Mouse (Mus musculus) intestine, postnatal 0 days (tissue): ENCODE data around the gene Slco2a1. TPM values are rescaled to one million over a fixed set of nuclear protein-coding genes. Genes with fewer than 3 reads are reported as not detected.

Experiments
- ATAC-seq: fragments of 200-750 bp; cut with Nextera tagmentation; 2 replicates; pipeline ENCODE4 v1.8.0; 2017; ENCODE audit warnings: mild to moderate bottlenecking, moderate TSS enrichment, moderate library complexity
- H3K27ac ChIP-seq: fragments of 300-500 bp; sonication (generic); 2 replicates; pipeline ENCODE4 v1.5.1; 2014; ENCODE audit warnings: mild to moderate bottlenecking, low read depth, low read length, moderate library complexity
- H3K27me3 ChIP-seq: fragments of 300-500 bp; sonication (generic); replicated peaks from 2 replicates; pipeline ENCODE4 v1.6.1; 2014; ENCODE audit warnings: low read length, mixed read lengths; ENCODE audit not compliant: control insufficient read depth, insufficient read depth
- H3K36me3 ChIP-seq: fragments of 300-500 bp; sonication (generic); 2 replicates; pipeline ENCODE4 v1.6.1; 2014; ENCODE audit warnings: mild to moderate bottlenecking, moderate library complexity; ENCODE audit not compliant: control insufficient read depth, insufficient read depth
- H3K4me1 ChIP-seq: fragments of 300-500 bp; sonication (generic); replicated peaks from 2 replicates; pipeline ENCODE4 v1.6.1; 2014; ENCODE audit warnings: antibody characterized with exemption, low read length, mixed read lengths; ENCODE audit not compliant: control insufficient read depth, insufficient read depth
- H3K4me2 ChIP-seq: fragments of 300-500 bp; sonication (generic); replicated peaks from 2 replicates; pipeline ENCODE4 v1.6.1; 2014; ENCODE audit warnings: low read depth, mild to moderate bottlenecking, moderate library complexity
- H3K4me3 ChIP-seq: fragments of 300-500 bp; sonication (generic); 2 replicates; pipeline ENCODE4 v1.5.1; 2014; ENCODE audit warnings: low read depth, low read length
- H3K9ac ChIP-seq: fragments of 300-500 bp; sonication (generic); 2 replicates; pipeline ENCODE4 v1.6.1; 2014; ENCODE audit warnings: mild to moderate bottlenecking, low read depth, low read length
- H3K9me3 ChIP-seq: fragments of 300-500 bp; sonication (generic); 2 replicates; pipeline ENCODE4 v1.6.1; 2016; ENCODE audit warnings: mixed run types; ENCODE audit not compliant: control insufficient read depth
- CTCF ChIP-seq: sonication (generic); IDR thresholded peaks from 2 replicates; pipeline ENCODE4 v1.5.1; 2016; ENCODE audit warnings: low read depth, mild to moderate bottlenecking, control low read depth, antibody characterized with exemption, moderate library complexity
- WGBS: fragments of 180-500 bp; shearing (Covaris S2); extraction: QIAGEN DNeasy Blood & Tissue Kit; methylation state at CpG from one replicate; pipeline ENCODE4 v1.1.7; 2014; 5-methylcytosine and 5-hydroxymethylcytosine counted together
- polyA plus RNA-seq: library from polyadenylated mRNA; unstranded; fragments of >200 nt; fragmentation: Nextera tagmentation; extraction: Ambion mirVana; gene quantifications from 2 replicates; pipeline ENCODE4 v1.2.1, GENCODE M21; 2015

Gene Slco2a1
- polyA plus RNA-seq, 1 experiment from 2014 or later = 45.9 TPM

DNA sequence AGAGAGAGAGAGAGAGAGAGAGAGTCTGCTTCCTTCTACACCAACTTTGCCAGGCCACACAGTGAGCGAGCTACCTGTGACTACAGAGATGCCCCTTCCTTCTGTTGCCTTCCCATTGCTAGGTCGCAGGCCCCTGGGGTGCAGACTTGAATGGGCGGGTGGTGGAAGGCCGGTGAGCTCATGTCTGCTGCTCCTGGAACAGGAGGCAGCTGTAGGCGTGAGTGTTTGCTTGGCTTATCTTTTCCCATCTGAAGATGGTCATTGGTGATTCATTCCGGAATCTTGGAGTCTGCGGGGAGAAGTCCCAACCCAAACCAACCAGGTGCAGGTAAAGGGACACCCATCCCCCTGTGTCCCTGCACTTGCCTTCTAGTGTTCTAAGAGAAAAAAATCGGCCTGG lies 40.5 kb downstream of the Slco2a1 start:
- Histone ChIP-seq H3K4me3 (no peak overlapping the region), H3K9me3 (no peaks in the 10 kb centered on the region), H3K27ac (no peak overlapping the region), H3K4me2 (no peak overlapping the region), H3K27me3 (no peaks in the 10 kb centered on the region), H3K4me1 (no peaks in the 10 kb centered on the region), H3K9ac (no peak overlapping the region), H3K36me3 (no peaks in the 10 kb centered on the region; the same call in 1 of the 2 replicates)
- ATAC-seq = no peak
- 49% methylated on average over 8 of the region's 8 CpGs for WGBS
- TF ChIP-seq CTCF = no peak

GRCm38 (mm10) chr9:103030041-103030440 lies 41.5 kb downstream of the Slco2a1 start:
- Histone ChIP-seq H3K4me3 (no peak overlapping the region), H3K27me3 (no peaks in the 10 kb centered on the region), H3K4me1 (no peaks in the 10 kb centered on the region), H3K36me3 (no peaks in the 10 kb centered on the region; the same call in 1 of the 2 replicates), H3K4me2 (no peak overlapping the region), H3K9ac (no peak overlapping the region), H3K9me3 (no peaks in the 10 kb centered on the region), H3K27ac (no peak overlapping the region)
- 93% methylated on average over 2 of the region's 2 CpGs for WGBS
- no peak for ATAC-seq
- no peak for TF ChIP-seq CTCF

DNA sequence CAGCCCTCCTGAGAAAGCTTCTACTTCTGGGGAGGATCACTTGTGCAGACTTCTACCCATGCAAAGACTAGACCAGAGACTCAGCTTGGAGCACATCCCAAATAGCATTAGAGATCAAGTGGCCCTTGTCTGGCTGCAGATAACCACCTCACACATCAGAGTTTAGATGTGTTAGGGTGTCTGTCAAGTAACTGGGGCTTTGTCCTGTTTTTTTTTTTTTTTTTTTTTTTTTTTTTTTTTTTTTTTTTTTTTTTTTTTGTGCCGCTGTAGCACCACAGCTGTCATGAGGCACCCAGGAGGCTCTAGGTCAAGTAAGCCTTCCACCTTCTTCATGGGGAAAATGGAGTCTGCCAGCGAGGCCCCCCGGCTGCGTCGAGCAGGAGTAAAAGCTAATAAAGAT lies 42.7 kb downstream of the Slco2a1 start:
- WGBS = 41% methylated on average over 5 of the region's 5 CpGs
- no peak for TF ChIP-seq CTCF
- H3K9me3 ChIP-seq = no peaks in the 10 kb centered on the region

DNA sequence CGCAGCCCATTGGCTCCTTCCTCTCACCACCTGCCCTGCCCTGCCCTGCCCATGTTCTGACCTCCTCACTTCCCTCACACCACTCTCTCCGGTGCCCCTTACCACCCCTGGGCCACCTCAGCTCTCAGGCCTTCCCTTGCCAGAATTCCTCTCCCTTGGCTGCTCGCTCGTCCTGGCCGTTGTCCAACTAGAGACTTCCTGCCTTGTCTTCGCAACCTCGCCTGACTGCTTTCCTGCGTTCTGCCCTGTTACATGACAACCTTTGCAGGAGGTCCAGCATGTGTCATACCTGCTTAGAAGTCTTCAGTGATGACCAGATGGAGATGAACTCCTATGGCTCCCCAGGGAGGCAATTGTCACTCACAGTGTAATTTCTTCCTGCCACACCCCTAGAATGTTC lies 43.7 kb downstream of the Slco2a1 start:
- no peak overlapping the region for H3K27ac ChIP-seq
- H3K9me3 ChIP-seq = no peaks in the 10 kb centered on the region
- H3K36me3 ChIP-seq = no peaks in the 10 kb centered on the region; the same call in 1 of the 2 replicates
- 51% methylated on average over 8 of the region's 8 CpGs for WGBS
- H3K9ac ChIP-seq = no peak overlapping the region
- ATAC-seq = no peak
- no peak overlapping the region for H3K4me3 ChIP-seq
- no peak overlapping the region for H3K4me2 ChIP-seq
- no peaks in the 10 kb centered on the region for H3K27me3 ChIP-seq
- H3K4me1 ChIP-seq = no peaks in the 10 kb centered on the region
- TF ChIP-seq CTCF = no peak

More for the DNA sequence above, 42.7 kb downstream of the Slco2a1 start:
- Histone ChIP-seq H3K27me3 (no peaks in the 10 kb centered on the region), H3K9ac (no peak overlapping the region), H3K4me3 (no peak overlapping the region), H3K27ac (no peak overlapping the region), H3K36me3 (no peaks in the 10 kb centered on the region; the same call in 1 of the 2 replicates), H3K4me1 (no peaks in the 10 kb centered on the region), H3K4me2 (no peak overlapping the region)
- ATAC-seq = no peak

DNA sequence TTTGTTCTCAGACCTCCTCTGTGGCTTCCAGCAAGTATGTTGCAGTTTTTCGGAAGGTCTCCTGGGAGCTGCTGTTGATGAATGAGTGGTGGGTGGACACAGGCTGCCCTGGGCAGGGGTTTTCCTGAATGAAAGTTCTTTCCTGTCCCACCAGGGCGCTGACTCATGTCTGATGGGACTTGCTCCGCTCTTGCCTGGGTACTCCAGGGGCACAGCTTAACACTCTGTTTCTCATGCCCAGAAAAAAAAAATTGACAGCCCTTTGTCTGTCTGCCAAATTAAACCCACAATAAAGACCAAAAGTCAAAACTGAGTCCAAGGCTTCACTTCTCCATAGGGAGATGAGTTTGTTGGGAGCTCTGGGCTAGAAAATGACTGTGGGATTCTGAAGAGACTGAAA lies 44.9 kb downstream of the Slco2a1 start:
- Histone ChIP-seq H3K27me3 (no peaks in the 10 kb centered on the region), H3K9ac (no peak overlapping the region), H3K4me1 (no peaks in the 10 kb centered on the region), H3K9me3 (no peaks in the 10 kb centered on the region), H3K4me3 (no peak overlapping the region), H3K27ac (no peak overlapping the region), H3K4me2 (no peak overlapping the region), H3K36me3 (no peaks in the 10 kb centered on the region; the same call in 1 of the 2 replicates)
- no peak for TF ChIP-seq CTCF
- ATAC-seq = no peak
- 90% methylated on average over 3 of the region's 3 CpGs for WGBS

GRCm38 (mm10) chr9:103036971-103037391 lies 48.5 kb downstream of the Slco2a1 start:
- H3K27ac ChIP-seq = no peak overlapping the region
- H3K9ac ChIP-seq = no peak overlapping the region
- H3K4me2 ChIP-seq = no peak overlapping the region
- H3K9me3 ChIP-seq = no peaks in the 10 kb centered on the region
- H3K4me1 ChIP-seq = no peaks in the 10 kb centered on the region
- no peaks in the 10 kb centered on the region; the same call in 1 of the 2 replicates for H3K36me3 ChIP-seq
- WGBS = 71% methylated on average over 8 of the region's 8 CpGs
- TF ChIP-seq CTCF = no peak
- H3K27me3 ChIP-seq = no peaks in the 10 kb centered on the region
- no peak for ATAC-seq
- no peak overlapping the region for H3K4me3 ChIP-seq

GRCm38 (mm10) chr9:103038266-103038665 lies 49.8 kb downstream of the Slco2a1 start:
- TF ChIP-seq CTCF = no peak
- Histone ChIP-seq H3K27ac (no peak overlapping the region), H3K9me3 (no peaks in the 10 kb centered on the region), H3K27me3 (no peaks in the 10 kb centered on the region), H3K4me1 (no peaks in the 10 kb centered on the region), H3K4me2 (no peak overlapping the region), H3K4me3 (no peak overlapping the region), H3K9ac (no peak overlapping the region), H3K36me3 (no peaks in the 10 kb centered on the region; the same call in 1 of the 2 replicates)
- ATAC-seq = no peak
- 60% methylated on average over 2 of the region's 2 CpGs for WGBS
